Mouse (Mus musculus) kidney, embryonic 14.5 days (tissue): ENCODE results near the gene Inhbc. TPM values are rescaled to one million over a fixed set of nuclear protein-coding genes. Genes with fewer than 3 reads are reported as not detected.

ENCODE experiments used
- ATAC-seq: fragments of 200-750 bp; cut with Nextera tagmentation; 2 replicates; pipeline ENCODE4 v1.8.0; 2017; ENCODE audit warnings: moderate number of reproducible peaks, mild to moderate bottlenecking, moderate TSS enrichment, moderate library complexity; ENCODE audit not compliant: low FRiP score, low TSS enrichment
- H3K27ac ChIP-seq: fragments of 300-500 bp; sonication (generic); 2 replicates; pipeline ENCODE4 v1.5.1; 2014; ENCODE audit warnings: low read depth, mild to moderate bottlenecking, low read length, moderate library complexity, mixed read lengths
- H3K27me3 ChIP-seq: fragments of 300-500 bp; sonication (generic); 2 replicates; pipeline ENCODE4 v1.6.1; 2014; ENCODE audit warnings: mild to moderate bottlenecking, low read length; ENCODE audit not compliant: control insufficient read depth, insufficient read depth
- H3K36me3 ChIP-seq: fragments of 300-500 bp; sonication (generic); 2 replicates; pipeline ENCODE4 v1.6.1; 2014; ENCODE audit warnings: low read length, mixed read lengths; ENCODE audit not compliant: control insufficient read depth, insufficient read depth
- H3K4me1 ChIP-seq: fragments of 300-500 bp; sonication (generic); 2 replicates; pipeline ENCODE4 v1.6.1; 2014; ENCODE audit warnings: low read length, mixed read lengths; ENCODE audit not compliant: control insufficient read depth, insufficient read depth
- H3K4me2 ChIP-seq: fragments of 300-500 bp; sonication (generic); replicated peaks from 2 replicates; pipeline ENCODE4 v1.6.1; 2014; ENCODE audit warnings: low read depth, mild to moderate bottlenecking, low read length
- H3K4me3 ChIP-seq: fragments of 300-500 bp; sonication (generic); 2 replicates; pipeline ENCODE4 v1.5.1; 2014; ENCODE audit warnings: mild to moderate bottlenecking, low read length
- H3K9ac ChIP-seq: fragments of 300-500 bp; sonication (generic); 2 replicates; pipeline ENCODE4 v1.6.1; 2014; ENCODE audit warnings: low read depth, mild to moderate bottlenecking, low read length, moderate library complexity
- H3K9me3 ChIP-seq: fragments of 300-500 bp; sonication (generic); 2 replicates; pipeline ENCODE4 v1.6.1; 2016; ENCODE audit warnings: low read length; ENCODE audit not compliant: control insufficient read depth
- WGBS: fragments of 180-500 bp; shearing (Covaris S2); extraction: QIAGEN DNeasy Blood & Tissue Kit; methylation state at CpG from one replicate; pipeline ENCODE4 v1.1.7; 2014; 5-methylcytosine and 5-hydroxymethylcytosine counted together
- polyA plus RNA-seq: library from polyadenylated mRNA; unstranded; fragments of >200 nt; fragmentation: Nextera tagmentation; extraction: Ambion mirVana; gene quantifications from 2 replicates; pipeline ENCODE4 v1.2.1, GENCODE M21; 2014

The Inhbc gene
- polyA plus RNA-seq, 1 experiment from 2014 or later, result 0.22 TPM

DNA sequence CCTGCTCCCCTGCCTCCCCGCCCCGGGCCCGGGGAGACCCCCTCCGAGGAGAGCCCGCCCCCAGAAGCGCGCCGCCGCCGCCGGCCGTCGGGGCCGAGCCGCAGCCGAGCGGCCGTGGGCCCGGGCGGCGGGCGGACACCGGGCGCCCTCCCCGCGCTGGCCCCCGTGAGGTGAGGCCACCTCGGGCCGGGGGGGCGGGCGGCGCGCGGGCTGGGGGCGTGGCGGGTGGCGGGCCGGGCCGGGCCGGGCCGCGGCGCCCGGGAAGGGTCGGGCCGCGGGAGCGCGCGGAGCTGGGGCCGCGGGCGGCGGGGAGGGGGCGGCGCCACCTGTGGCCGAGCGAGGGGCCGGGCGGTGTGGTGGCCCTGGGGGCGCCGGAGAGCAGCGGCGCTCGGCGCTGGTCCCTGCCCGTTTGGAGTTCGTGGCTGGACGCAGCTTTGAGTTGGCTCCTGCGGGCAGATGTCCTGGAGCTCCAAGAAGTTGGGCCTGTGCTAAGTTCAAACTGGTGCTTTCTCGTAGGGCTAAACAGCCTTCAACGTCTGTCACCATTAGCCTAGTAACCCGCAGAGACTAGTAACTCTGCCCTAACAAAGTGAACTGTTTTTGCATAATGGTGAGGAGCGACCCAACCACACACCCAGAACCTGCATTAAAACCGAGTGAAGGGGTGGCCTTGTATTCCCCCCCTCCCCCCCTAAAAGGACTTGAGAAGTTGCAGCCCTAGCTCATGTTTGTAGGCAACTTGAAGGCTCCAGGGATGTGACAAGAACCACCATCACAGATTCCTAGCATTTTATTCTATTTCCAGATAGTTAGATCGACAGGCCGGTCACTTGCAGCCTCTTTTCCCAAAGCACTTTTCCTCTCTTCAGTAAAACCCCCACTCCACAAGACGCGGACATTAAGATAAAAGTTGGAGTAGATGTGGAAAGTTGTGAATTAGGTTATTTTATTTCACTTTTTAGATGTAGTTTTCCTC lies 10.8 kb upstream of the Inhbc start:
- ATAC-seq, result peak; percentile 93
- peaks cover 7% of the 10 kb centered on the region; the same call in 1 of the 2 replicates for H3K4me1 ChIP-seq
- no peaks in the 10 kb centered on the region for H3K9me3 ChIP-seq
- H3K36me3 ChIP-seq, result no peaks in the 10 kb centered on the region
- H3K27ac ChIP-seq, result peak overlapping the region; percentile 94
- peak overlapping the region; percentile 79 for H3K4me2 ChIP-seq
- H3K4me3 ChIP-seq, result peak overlapping the region; percentile 70
- peak overlapping the region; percentile 84 for H3K9ac ChIP-seq
- H3K27me3 ChIP-seq, result no peaks in the 10 kb centered on the region
- WGBS, result 2% methylated on average over 44 of the region's 79 CpGs

DNA sequence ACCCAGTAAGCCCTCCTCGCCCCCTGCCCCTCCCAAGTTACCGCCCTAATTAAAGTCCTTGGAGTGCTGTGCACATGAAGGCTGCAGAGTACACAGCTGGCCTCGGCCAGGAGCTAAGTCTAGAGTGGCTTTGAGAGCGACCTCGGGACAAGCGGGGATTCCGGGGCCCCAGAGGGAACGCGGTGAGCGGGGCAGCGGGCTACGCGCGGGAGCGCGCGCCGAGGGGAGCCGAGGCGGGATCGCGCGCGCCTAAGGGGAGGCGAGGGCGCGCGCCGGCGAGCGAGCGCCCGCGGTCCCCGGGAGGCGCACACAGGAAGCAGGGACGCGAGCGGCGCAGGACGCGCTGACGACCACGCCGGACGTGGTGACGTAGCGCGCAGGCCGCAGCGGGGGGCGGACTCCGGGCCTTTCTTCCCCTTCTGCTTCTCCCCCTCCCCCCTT lies 10.0 kb upstream of the Inhbc start, which contains the start of gene R3hdm2:
R3hdm2 (plus strand) TSS at position 77 of the 441 bp plus-strand sequence.
- peak within 1 kb of the TSS; percentile 79 for H3K4me2 ChIP-seq
- H3K9ac ChIP-seq, result peak within 1 kb of the TSS; percentile 84
- peaks cover 7% of the 10 kb centered on the region; the same call in 1 of the 2 replicates for H3K4me1 ChIP-seq
- peak; percentile 98 for ATAC-seq
- no peaks in the 10 kb centered on the region for H3K27me3 ChIP-seq
- H3K36me3 ChIP-seq, result no peaks in the 10 kb centered on the region
- H3K27ac ChIP-seq, result peak within 1 kb of the TSS; percentile 94
- no peaks in the 10 kb centered on the region for H3K9me3 ChIP-seq
- under 1% methylated on average over 46 of the region's 53 CpGs for WGBS
- peak within 1 kb of the TSS; percentile 70 for H3K4me3 ChIP-seq

DNA sequence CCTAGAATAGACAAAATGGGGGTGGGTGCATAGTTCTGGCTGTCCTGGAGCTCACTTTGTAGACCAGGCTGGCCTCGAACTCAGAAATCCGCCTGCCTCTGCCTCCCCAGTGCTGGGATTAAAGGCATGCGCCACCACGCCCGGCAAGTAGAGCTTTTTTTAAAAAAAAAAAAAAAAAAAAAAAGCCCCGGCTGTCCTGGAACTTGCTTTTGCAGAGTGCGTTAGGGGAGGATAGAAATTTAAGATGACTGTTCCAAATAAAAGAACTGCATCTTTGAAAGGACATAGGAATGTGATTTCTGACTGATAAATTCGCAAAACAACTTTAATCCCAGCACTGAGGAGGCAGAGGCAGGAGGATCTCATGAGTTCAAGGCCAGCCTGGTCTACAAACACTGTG lies 9.4 kb upstream of the Inhbc start:
- peak overlapping the region; percentile 65; the same call in 1 of the 2 replicates for H3K4me2 ChIP-seq
- peak overlapping the region; percentile 70; the same call in 1 of the 2 replicates for H3K4me3 ChIP-seq
- peaks cover 7% of the 10 kb centered on the region; the same call in 1 of the 2 replicates for H3K4me1 ChIP-seq
- no peaks in the 10 kb centered on the region for H3K9me3 ChIP-seq
- WGBS, result 85% methylated on average over 8 of the region's 8 CpGs
- H3K27me3 ChIP-seq, result no peaks in the 10 kb centered on the region
- no peaks in the 10 kb centered on the region for H3K36me3 ChIP-seq
- no peak overlapping the region; the same call in 1 of the 2 replicates for H3K9ac ChIP-seq
- ATAC-seq, result no peak
- peak overlapping the region; percentile 88 for H3K27ac ChIP-seq

DNA sequence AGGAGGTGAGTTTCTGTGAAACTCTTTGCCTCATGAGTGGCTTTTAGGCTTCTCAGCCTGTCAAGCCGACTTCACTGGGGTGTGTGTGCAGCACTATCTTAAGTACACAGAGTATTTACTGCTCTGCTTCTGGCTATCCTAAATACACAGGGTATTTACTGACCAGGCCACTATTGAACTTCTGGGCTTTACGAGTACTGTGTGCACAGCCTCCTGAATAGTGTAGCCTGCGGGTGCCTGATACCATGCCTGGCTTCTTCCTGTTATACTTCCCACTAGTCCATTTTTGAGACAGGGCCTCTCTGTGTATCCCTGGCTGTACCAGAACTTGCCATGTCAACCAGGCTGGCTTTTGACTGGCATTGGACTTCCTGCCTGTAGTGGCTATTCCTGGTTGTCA lies 7.5 kb upstream of the Inhbc start:
- no peaks in the 10 kb centered on the region for H3K27me3 ChIP-seq
- H3K4me1 ChIP-seq, result peaks cover 7% of the 10 kb centered on the region; the same call in 1 of the 2 replicates
- WGBS, result 72% methylated on average over 3 of the region's 3 CpGs
- ATAC-seq, result no peak
- no peak overlapping the region for H3K27ac ChIP-seq
- no peak overlapping the region for H3K4me3 ChIP-seq
- H3K9ac ChIP-seq, result no peak overlapping the region
- no peaks in the 10 kb centered on the region for H3K36me3 ChIP-seq
- no peak overlapping the region for H3K4me2 ChIP-seq
- no peaks in the 10 kb centered on the region for H3K9me3 ChIP-seq

DNA sequence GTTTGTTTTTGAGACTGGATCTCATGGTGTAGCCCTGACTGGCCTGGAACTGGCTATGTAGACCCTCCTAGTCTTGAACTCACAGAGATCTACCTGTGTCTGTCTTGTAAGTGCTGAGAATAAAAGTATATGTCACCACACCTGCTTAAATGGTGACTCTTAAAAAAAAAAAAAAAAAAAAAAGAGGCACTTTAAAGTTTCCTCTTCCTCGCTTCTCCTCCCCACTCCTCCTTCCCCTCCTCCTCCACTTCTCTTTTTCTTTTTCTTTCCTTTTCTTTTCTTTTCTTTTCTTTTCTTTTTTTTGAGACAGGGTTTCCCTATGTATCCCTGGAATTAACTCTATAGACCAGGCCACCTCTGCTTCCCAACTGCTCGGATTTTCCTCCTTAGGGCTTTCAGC lies 792 bp upstream of the Inhbc start:
- Histone ChIP-seq H3K36me3 (no peaks in the 10 kb centered on the region), H3K4me2 (no peak overlapping the region), H3K4me1 (peaks cover 8% of the 10 kb centered on the region), H3K9me3 (no peaks in the 10 kb centered on the region), H3K4me3 (no peak overlapping the region), H3K9ac (no peak overlapping the region), H3K27ac (no peak overlapping the region), H3K27me3 (no peaks in the 10 kb centered on the region)
- ATAC-seq, result no peak
- WGBS, result 68% methylated on average over 2 of the region's 2 CpGs

DNA sequence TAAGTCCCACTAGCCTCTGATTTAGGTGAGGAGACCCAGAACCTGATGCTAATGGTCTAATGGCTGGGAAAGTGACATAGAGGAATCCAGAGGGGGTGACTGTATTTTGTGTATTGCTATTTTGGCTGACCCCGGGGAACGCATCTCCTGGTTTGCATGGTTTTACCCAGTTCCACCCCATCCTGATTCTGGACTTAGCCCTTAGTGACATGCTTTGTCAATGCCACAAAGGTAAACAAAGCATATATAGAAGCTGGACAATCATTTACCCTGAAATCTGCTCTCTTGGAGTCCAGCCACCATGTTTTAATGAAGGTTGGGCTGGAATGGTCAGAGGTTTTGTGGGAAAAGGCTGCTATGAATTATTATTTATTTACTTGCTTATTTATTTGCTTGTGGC lies 2.0 kb downstream of the Inhbc start:
- 81% methylated on average over 2 of the region's 2 CpGs for WGBS
- Histone ChIP-seq H3K9ac (no peak overlapping the region), H3K9me3 (no peaks in the 10 kb centered on the region), H3K4me1 (peaks cover 8% of the 10 kb centered on the region), H3K4me2 (no peak overlapping the region), H3K36me3 (no peaks in the 10 kb centered on the region), H3K4me3 (no peak overlapping the region), H3K27ac (no peak overlapping the region), H3K27me3 (no peaks in the 10 kb centered on the region)
- ATAC-seq, result no peak

DNA sequence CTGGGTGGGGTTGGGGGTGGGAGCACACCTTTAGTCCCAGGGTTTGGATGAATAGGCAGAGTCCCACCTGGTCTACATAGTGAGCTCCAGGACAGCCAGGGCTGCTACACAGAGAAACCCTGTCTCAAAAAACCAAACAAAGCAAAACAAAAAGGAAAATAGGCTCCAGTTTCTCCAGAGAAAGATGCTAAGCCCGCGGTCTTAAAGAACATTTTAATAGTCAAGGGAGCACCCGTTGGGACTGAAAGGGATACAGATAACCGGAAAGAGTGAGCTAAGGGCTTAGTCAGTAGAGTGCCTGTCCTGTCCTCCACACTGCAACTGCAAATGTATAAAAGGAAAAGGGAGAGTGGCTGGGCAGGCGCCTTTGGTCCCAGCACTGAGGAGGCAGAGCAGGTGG lies 3.1 kb downstream of the Inhbc start:
- no peak overlapping the region for H3K4me3 ChIP-seq
- H3K36me3 ChIP-seq, result no peaks in the 10 kb centered on the region
- H3K4me1 ChIP-seq, result peaks cover 8% of the 10 kb centered on the region
- H3K9me3 ChIP-seq, result no peaks in the 10 kb centered on the region
- ATAC-seq, result no peak
- no peak overlapping the region for H3K9ac ChIP-seq
- no peak overlapping the region for H3K4me2 ChIP-seq
- 81% methylated on average over 5 of the region's 5 CpGs for WGBS
- no peaks in the 10 kb centered on the region for H3K27me3 ChIP-seq
- no peak overlapping the region for H3K27ac ChIP-seq

DNA sequence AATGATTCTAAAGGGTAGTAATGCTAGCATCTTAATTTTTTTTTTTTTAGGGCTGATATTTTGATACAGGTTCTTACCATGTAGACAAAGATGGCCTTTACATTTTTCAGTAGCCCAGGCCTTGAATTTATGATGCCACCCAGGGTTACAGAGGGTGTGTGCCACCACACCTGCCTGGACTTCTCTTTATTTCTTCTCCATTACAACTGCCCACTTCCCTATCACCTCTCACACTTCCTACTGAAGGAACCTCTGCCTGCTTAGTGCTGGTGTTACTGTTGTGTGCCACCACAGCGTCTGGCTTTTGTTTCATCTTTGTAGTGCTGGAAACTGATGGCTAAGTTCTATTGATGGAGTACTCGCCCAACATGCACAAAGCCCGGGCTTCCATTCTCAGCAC lies 9.5 kb downstream of the Inhbc start:
- Histone ChIP-seq H3K36me3 (no peaks in the 10 kb centered on the region), H3K4me2 (no peak overlapping the region), H3K9ac (no peak overlapping the region), H3K4me1 (no peaks in the 10 kb centered on the region), H3K9me3 (no peaks in the 10 kb centered on the region), H3K27ac (no peak overlapping the region), H3K4me3 (no peak overlapping the region), H3K27me3 (no peaks in the 10 kb centered on the region)
- WGBS, result 76% methylated on average over 3 of the region's 3 CpGs
- ATAC-seq, result no peak

DNA sequence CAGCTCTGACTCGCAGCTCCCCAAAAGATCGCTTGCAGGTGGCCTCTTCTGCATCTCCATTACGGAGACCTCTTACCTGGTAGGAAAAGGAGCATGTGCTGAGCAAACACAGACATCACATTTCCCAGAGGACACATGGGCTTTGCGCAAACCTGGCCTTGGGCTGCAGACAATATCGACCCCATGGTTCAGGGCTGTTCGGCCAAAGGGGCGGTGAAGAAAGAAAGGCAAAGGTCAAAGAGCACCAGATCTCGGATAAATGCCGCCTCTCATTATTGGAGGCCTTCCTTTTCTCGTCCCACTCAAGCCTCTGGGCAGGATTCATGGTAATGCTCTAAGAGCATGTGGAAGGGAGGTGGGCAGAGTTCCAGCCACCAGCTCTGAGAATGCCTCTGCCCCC lies 14.9 kb downstream of the Inhbc start:
- ATAC-seq, result no peak
- 71% methylated on average over 10 of the region's 10 CpGs for WGBS
- Histone ChIP-seq H3K27me3 (no peaks in the 10 kb centered on the region), H3K4me1 (0 out of 2 replicates have a peak, but pooled peaks cover 3% of the 10 kb centered on the region), H3K4me2 (no peak overlapping the region), H3K9ac (no peak overlapping the region), H3K4me3 (no peak overlapping the region), H3K27ac (no peak overlapping the region), H3K9me3 (no peaks in the 10 kb centered on the region), H3K36me3 (no peaks in the 10 kb centered on the region)
